Mouse (Mus musculus): ENCODE results near the gene Caml.

- TF ChIP-seq GABPA (IDR thresholded peaks at IDR 0.05; ENCODE audit: insufficient replicate concordance, low read depth, low read length) (no peak), CHD2 (IDR thresholded peaks at IDR 0.05; ENCODE audit: low read length) (no peak), EP300 (IDR thresholded peaks at IDR 0.05; ENCODE audit: low read length) (no peak), E2F4 (IDR thresholded peaks at IDR 0.05; ENCODE audit: insufficient replicate concordance, low read depth, low read length) (no peak)
Measured at GRCm38 (mm10) chr13:55635146-55635571, 12.4 kb downstream of the Caml start.
